Mouse (Mus musculus) brain, embryonic 14.5 days (tissue): ENCODE measurements at regions not wholly inside any gene's neighbourhood (a gene's known extent, or its start where the extent isn't known, plus 50 kb on each side); places are given as distances from the start of the nearest gene placed in this dataset.

Experiments
- DNase-seq: peaks from one replicate; pipeline ENCODE4 v3.0.0-alpha.2; 2011; ENCODE audit warnings: low read depth
- CTCF ChIP-seq: fragments of 200-500 bp; IDR thresholded peaks from 2 replicates; pipeline ENCODE4 v1.5.1; 2012; ENCODE audit warnings: inconsistent platforms, mild to moderate bottlenecking, moderate library complexity, borderline replicate concordance; ENCODE audit not compliant: insufficient read depth, insufficient read length; ENCODE audit errors: extremely low read depth
- POLR2A ChIP-seq: fragments of 200-500 bp; IDR thresholded peaks from 2 replicates; pipeline ENCODE4 v1.6.1; 2012; ENCODE audit warnings: mild to moderate bottlenecking, inconsistent platforms, borderline replicate concordance; ENCODE audit not compliant: poor library complexity, insufficient read depth, insufficient read length, severe bottlenecking; ENCODE audit errors: extremely low read depth

GRCm38 (mm10) chr15:6934564-6934980 is 59.8 kb upstream of the Osmr start:
- no peak for TF ChIP-seq POLR2A
- TF ChIP-seq CTCF, result no peak
- peak; percentile 31 for DNase-seq

- no peak for DNase-seq
- TF ChIP-seq CTCF (no peak), POLR2A (no peak)
Measured at GRCm38 (mm10) chr15:6941491-6941890, 66.7 kb upstream of the Osmr start.

- no peak for TF ChIP-seq POLR2A
- no peak for TF ChIP-seq CTCF
- DNase-seq, result no peak
Measured at GRCm38 (mm10) chr15:6949236-6949635, 74.5 kb upstream of the Osmr start.

GRCm38 (mm10) chr15:6949686-6950085 is 74.9 kb upstream of the Osmr start:
- no peak for TF ChIP-seq POLR2A
- no peak for TF ChIP-seq CTCF
- DNase-seq, result peak; percentile 14

- no peak for TF ChIP-seq POLR2A
- TF ChIP-seq CTCF, result no peak
- DNase-seq, result no peak
Measured at GRCm38 (mm10) chr15:6950503-6950902, 75.7 kb upstream of the Osmr start.

- DNase-seq, result peak; percentile 25
- TF ChIP-seq POLR2A (no peak), CTCF (no peak)
Measured at GRCm38 (mm10) chr15:6953556-6953955, 78.8 kb upstream of the Osmr start.

GRCm38 (mm10) chr15:6953970-6954791 is 79.4 kb upstream of the Osmr start:
- no peak for TF ChIP-seq CTCF
- TF ChIP-seq POLR2A, result no peak
- DNase-seq, result no peak

GRCm38 (mm10) chr15:6959911-6960310 is 85.1 kb upstream of the Osmr start:
- no peak for DNase-seq
- TF ChIP-seq POLR2A, result no peak

- TF ChIP-seq POLR2A, result no peak
- TF ChIP-seq CTCF, result no peak
- peak; percentile 15 for DNase-seq
Measured at GRCm38 (mm10) chr15:6960753-6961746, 86.3 kb upstream of the Osmr start.

GRCm38 (mm10) chr15:6964635-6965034 is 89.9 kb upstream of the Osmr start:
- no peak for DNase-seq
- no peak for TF ChIP-seq CTCF
- no peak for TF ChIP-seq POLR2A

- no peak for TF ChIP-seq POLR2A
- no peak for TF ChIP-seq CTCF
- DNase-seq, result no peak
Measured at GRCm38 (mm10) chr15:6965446-6965845, 90.7 kb upstream of the Osmr start.
